Mouse (Mus musculus) telencephalon, adult 2 months (tissue): Measurements from ENCODE around the gene Entpd3.

Experiments
- DNase-seq: peaks from one replicate; pipeline ENCODE4 v3.0.0-alpha.2; 2011; ENCODE audit warnings: low read depth, low spot score

The Entpd3 gene

DNA sequence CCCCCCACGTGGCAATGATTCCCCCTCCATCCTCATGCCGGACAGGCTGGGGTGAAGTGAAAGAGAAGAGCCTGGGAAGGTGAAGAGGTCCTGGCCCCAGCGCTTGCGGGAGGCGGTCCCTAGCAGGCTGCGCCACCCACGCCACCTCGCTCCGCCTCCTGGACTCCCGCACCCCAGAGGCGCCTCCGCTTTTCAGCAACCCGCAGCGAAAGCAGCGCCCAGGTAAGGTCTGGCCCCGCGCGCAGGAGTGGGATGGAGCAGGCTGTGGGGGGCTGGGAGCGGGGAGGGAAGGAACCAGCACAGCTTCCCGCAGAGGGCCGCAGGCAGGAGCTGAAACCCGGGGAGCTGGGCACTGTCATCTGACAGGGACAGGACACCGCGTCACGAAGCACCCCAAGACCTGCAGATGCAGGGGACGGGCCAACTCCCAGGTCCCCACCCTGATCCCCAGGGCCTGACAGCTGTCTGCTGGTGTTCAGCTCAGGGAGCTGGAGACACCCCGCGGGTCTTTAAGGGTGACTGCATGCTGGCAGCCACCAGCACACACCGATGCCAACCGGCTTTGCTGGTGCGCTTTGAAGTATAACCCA lies at the start of gene Entpd3:
TSS of gene Entpd3 (plus strand) at position 157 of the 590 bp plus-strand sequence.
- DNase-seq: no peak

DNA sequence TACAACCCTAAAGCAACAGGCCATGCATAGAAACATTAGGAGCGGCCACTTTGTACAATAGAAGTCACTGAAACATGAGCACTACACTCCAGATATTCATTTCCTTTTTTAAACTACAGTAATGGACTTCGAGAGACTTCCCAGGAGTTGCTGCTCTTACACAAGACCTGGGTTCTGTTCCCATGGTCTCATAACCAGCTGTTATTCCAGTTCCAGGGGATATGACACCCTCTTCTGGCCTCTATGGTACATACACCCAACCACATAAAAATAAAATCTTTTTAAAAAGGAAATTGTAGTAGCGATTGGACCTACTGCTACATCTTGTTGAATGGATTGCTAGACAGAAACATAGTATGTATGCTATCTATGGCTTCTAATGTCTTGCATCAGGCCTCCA lies 48.1 kb upstream of the Entpd3 start:
- no peak for DNase-seq

DNA sequence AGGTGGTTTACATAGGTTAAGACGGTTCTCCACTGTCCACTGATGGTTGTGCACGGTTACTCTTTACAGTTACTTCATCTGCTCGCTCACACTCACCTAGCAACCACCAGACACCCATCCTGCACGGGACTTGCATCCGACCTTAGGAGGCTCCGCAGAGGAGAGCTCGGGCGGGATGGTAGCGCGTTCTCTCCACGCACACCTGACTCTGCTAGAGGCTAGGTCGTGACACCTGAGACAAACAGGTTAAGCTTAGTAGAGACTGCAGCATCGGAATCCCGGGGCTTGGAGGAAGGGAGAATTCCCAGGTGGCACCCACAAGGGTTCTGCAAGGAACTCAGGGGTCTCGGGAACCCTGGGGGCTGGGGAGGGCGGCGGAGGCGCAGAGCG lies 47.6 kb upstream of the Entpd3 start, which contains the start of gene Eif1b:
TSS of gene Eif1b (plus strand) at position 223 of the 390 bp plus-strand sequence.
- no peak for DNase-seq

DNA sequence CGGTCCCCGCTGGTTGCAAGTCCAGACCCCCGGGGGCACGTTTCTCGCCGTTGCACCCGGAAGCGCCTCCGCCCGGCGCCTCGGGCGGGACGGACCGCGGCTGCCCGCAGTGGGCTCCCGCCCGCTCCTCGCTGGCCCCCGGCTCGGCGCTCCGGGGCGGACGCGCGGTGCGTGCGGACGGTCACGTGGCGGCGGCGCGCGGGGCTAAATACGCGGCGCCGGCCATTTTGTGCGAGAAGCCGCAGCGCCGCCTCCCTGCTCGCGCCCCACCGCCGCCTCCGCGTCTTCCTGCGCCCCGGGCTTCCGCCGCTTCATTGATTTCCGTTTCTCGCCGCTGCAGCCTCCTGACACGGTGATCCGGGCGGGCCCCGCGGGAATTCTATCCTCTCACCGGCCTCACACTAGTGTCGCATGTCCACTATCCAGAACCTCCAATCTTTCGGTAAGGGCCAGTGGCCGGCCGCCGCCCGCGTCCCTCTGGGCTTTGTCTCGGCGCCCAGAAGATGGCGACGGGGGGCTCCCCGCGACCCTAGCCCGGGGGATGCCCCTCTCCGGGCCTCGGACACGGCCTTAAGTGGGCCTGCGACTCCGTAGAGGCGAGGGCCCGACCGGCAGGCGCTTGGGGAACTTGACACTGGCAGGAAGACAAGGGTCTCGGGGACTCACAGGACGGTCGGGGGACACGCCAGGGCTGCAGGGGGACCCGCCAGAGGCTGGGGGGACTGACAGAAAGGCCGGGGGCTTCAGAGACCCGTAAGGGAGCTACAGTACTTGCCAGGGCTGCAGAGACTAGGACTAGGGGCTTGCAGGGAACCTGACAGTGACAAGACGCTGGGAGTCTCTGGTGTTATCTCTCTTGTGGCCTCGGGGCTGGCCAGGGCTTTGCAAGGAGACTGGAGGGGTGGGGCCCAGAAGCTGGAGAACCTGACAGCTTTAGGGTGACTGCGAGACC lies 46.9 kb upstream of the Entpd3 start:
- DNase-seq: no peak

DNA sequence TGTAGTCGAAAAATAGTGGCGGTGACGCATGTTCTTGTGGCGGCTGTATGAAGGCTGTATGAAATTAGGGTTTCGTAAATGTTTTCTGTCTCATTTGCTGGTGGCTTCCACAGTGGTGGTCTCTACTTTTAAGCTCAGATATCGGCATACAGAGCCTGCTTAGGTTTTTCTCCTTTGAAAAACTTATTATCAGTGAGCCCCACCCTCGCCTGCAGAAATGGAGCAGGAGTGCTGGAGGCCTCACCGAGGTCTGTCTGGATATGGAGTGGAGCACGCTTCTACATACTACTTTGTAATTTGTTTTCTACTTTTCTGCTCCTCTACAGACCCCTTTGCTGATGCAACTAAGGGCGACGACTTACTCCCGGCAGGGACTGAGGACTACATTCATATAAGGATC lies 45.8 kb upstream of the Entpd3 start:
- DNase-seq: no peak

DNA sequence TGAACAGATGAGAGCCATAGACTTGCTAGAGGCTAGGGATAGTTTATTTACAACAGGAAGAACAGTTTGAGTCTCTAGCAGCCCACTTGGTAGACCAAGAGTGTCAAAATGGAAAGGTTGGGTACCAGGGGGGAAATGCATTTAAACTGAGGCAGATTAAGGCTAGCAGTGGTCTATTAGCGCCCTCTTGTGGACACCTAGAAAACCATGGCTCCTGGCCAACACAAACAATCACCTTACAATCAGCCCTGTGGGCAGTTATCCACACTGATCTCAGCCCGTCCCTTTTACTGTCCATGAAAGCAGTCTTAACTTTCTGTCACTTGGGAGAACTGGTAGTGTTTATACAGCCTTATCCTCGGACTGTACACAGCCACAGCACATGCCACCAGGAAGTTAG lies 42.9 kb upstream of the Entpd3 start:
- DNase-seq: no peak

DNA sequence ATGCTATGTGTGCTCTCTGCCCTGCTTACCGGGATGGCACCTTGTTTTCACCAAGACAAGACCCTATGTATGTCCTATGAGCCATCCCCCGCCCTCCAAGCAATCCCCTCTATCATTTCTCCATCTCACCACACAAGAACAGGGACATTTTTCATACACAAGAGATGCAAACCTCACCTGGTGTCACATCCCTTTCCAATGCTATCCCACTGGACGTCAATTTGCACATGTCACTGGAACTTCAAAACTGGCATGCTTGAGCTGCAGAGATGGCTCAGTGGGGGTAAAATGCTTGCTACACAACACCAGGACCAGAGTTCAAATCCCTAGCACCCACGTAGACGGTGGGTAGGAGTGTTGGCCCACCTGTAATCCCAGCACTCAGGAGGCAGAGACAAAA lies 41.6 kb upstream of the Entpd3 start:
- no peak for DNase-seq

DNA sequence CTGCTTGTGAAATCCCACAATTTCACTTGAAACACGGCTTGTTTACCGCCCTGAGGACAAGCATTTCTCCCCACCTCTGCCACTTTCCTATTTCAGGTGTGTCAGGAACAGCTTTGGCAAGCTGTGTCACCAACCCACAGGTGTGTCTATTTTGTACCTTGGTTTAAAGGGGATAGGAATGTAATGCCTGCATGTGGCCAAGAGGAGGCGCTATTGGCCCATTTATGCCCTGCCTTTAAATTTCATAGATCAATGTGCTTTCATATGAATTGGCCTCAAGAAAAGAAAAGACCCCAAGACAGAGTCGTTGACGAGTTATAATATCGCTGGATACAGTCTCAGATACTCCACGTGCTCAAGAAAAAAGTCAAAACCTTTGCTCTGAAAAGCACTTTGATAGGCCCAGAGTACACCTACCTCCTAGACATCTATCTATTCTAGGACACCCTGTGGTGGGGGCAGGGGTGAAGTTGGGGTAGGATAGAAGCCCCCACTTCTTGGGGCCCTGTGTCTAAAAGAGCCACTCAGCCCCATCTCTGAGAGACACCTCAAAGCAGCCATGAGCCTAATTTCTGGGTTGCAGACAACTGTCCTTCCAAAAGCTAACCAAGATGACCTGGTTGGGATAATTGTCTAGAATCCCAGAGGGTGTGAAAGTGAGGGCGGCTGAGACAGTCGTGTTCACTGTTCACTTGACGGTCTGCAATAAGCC lies 38.3 kb upstream of the Entpd3 start:
- DNase-seq: no peak

DNA sequence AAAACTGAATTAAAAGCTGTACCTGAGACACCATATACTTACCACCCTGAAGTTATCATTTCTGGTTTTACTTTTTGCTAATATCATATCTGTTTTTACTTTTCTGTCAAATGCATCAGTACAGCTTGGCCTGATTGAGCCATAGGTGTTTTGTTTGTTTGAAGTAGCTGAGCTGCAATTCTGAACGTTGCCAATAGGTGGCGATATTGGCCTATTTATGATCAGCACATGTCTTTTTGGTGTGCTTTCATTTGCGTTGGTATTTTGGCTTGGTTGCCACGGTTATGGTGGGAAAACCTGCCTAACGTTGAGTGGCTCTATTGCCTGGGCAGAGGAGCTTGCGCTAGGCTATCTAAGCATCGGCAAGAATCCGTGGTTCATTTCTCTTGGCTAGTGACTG lies 37.6 kb upstream of the Entpd3 start:
- DNase-seq: peak; percentile 72

DNA sequence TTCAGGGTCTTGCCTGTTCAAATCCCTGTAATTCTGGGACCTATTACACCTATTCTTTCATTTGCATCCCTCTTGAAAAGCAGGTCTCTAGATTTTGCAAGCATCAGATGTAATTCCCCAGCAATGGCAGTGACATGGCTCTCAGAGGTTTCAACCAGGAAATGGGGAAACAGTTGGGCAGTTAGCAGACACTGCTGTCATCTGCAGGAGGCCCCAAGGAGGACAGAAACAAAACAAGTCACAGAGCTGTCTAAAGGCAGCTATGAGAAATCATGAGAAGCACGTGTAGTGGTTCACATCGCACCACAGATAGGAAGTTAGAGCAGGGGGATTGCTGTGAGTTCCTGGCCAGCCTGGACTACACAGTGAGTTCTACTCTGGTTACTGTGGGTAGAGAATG lies 35.2 kb upstream of the Entpd3 start:
- no peak for DNase-seq

DNA sequence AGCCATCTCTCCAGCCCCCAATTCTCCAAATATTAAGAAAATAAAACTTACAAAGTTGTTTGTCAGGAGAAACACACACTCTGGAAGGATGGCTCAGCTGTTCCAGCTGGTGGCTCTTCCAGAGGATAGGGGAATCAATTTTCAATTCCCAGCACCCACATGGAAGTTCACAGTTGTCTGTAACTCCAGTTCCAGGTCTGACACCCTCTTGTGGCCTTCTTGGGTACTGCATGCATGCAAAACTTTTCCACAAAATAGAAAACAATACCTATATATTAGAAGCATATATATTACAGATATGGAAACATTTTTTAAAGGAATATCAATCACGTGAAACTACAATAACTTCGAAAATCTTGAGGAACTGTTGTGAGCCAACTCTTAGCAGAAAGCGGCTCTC lies 27.8 kb upstream of the Entpd3 start:
- DNase-seq: no peak

DNA sequence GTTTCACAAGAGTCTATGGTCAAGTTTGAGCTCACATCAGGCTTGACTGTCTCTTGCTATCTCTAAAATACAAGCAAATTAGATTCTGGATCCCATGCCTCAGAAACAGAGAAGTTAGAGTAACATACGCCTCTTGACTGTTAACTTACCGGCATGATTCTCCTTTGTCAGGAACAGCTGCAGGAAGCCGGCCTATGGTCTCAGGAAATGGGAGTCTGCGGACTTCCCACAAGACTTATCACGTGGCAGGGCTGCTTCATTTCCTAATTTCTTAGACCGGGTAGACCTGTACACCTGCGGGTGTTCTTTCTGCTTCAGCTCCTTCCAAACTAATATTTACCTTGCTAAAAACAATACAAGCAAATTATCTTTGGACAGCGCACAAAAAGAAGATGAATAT lies 22.9 kb upstream of the Entpd3 start:
- DNase-seq: no peak

DNA sequence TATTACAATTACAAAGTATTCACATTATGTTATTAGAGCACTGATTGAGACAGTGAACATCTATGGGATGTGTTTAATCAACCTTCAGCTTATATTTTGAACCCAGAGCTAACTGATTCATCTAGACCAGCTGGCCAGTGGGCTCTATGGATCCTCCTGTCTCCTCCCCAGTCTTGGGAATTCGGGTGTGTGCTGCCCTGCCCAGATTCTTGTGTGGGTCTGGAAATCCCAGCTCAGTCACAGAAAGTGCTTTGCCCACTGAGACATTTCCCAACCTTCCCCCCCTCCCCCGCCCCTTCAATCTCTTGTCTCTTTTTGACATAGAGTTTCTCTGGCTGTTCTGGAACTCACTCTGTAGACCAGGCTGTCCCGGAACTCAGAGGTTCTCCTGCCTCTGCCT lies 20.7 kb upstream of the Entpd3 start:
- no peak for DNase-seq

DNA sequence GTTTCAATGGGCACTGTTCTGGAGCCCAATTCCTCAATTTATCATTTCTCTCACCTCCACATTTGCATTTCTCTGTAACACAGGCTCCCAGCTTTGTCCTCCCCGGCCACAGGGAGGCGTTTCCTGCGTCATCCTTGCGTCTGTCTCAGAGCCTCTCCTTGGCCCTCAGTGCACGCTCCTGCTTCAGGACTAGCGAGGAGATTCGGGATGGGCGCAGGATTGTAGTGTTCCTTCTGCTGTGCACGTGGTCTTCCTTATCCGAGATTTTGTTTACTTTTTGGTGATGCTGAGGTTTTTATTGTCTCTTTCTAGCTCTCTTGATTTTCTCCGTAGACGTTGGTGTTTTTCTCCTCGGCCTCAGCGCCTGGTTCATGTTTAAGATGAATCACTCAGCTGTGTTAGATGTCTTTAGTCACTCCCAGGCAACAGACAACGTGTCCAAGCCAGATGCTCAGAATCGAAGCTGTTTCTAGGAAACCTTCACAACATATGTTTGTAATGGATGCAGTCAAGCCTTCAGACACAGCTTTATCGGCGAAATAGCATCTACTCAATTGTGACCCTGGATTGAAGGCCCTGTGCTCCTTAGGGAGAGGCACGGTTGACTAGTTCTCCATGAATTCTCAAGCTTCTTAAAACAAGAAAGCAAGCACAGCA lies 20.0 kb upstream of the Entpd3 start:
- DNase-seq: peak; percentile 66

DNA sequence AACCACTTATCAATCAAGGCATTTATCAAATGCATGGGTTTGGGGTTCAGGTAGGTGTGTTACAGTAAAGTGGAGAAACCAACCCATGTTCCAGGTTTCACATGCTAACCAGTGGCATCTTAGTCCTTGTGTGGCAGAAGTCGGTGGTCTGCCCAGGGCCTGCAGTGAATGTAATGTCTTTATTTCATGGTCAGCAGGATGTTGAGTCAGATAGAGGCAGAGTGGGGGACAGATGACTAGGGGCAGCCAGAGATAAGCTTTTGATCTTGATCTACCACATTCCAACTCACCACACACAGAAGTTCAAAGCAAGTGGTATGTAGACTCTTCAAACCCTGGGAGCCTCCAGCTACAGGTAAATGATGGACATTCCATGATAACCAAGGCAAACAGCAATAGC lies 18.5 kb upstream of the Entpd3 start:
- no peak for DNase-seq

DNA sequence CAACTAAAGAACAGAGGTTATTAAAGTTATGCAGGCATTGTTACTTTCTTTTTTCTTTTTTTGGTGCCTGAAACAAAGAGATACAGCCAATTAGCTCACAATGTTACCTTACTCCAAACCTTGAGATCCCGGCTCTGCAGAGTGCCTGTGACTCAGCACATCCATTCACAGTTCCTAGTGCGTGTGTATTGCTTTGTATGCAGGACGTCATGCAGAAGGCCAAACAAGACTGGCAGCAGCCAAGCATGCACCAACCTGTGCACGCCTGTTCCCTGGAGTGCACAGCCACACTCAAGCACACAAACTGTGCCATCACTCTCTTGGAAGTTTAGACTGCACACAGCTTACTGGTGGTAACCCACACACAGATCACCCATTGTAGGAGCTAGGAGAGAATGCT lies 12.3 kb upstream of the Entpd3 start:
- no peak for DNase-seq

DNA sequence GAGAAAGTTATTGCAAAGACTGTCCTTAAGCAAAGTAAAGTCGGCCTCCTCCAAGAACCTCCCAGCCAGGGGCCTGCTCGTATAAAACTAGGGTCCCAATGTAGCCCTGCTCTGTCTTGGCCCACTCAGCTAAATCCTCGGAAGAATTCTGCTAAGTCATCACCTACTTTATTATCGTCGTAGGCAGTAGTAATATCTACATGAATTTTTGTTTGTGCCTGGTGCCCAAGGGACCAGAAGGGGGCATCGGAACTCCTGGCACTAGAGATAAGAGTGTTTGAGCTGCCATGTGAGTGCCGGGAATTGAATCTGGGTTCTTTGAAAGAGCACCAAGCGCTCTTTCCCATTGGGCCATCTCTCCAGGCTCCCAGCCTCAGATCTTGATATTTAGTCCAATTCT lies 11.7 kb upstream of the Entpd3 start:
- no peak for DNase-seq

DNA sequence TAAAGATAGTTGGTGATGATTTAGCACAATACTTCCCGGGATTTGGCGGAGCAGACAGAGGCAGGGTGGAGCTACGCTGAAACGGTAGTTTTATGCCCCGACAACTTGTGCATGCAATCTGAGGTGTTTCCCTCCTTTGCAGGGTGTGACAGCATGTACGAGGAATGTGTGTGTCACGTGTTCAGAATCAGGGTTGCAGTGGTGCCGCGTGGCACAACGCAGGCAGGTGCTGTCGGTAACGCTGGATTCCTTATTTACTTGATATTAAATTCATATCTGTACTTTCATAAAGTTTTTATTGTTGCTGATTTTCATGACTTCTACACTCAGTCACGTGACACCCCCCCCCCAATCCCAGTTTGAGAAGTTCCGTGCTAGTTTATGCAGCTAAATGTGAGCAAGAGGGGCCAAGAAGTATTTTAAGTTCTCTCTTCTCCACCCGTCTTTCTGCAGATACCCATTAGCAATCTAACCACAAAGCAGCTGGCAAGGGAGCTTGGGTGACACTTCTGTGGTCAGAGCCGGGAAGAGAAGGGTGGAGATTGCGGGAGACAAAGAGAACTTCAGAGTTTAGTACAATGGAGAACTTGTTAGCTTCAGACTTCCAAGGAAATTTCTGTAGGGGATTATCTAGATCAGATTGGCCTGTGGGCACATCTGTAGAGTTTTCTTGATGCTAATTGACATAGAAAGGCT lies 10.7 kb upstream of the Entpd3 start:
- no peak for DNase-seq

DNA sequence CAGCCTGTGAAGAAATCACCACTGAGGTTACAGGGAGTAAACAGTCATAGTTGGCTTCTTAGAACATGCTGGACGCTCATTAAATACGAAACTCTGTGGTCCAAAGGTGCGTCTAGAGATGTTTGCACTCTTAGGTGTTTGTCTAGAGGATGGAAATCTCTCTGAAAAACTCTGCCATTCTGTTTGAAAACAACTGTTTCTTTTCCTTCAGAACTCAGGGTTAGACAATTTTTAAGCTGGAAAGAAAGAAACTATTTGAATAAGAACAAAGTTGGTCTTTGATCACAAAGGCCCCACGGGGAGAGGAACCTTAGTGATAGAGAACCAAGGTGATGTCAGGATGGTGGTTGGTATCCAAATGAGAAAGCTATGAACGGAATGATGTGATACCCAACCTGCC lies 9.1 kb upstream of the Entpd3 start:
- no peak for DNase-seq

DNA sequence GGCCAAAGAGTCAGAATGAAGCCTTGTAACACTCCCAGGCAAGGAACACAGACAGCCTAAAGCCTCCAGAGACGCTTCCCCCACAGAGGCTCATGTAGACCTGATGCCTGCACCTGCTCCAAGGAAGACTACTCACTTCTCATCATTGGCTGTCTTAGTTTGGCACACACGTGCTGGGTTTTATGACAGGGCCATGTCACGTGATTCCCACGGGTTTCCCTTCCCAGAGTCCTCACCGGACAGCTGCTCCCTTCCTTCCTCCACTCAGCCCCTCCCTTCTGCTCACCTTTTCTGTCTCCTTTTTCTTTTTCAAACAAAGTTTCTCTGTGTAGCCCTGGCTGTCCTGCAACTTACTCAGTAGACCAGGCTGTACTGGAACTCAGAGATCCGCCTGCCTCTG lies 7.6 kb upstream of the Entpd3 start:
- no peak for DNase-seq

DNA sequence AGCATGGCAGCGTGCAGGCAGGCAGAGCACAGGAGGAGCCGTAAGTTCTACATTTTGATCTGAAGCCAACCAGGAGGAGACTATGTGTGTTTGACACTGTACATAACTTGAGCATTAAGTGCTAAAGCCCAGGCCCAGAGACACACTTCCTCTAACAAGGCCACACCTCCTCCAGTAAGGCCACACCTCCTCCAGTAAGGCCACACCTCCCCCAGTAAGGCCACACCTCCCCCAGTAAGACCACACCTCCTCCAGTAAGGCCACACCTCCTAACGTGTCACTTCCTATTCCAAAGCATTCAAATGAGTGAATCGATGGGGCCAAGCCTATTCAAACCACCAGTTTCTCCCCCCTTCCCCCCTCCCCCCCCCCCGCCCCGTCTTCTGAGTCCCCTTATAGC lies 6.9 kb upstream of the Entpd3 start:
- no peak for DNase-seq
